Mouse (Mus musculus): ENCODE measurements around the gene Ninl.

DNA sequence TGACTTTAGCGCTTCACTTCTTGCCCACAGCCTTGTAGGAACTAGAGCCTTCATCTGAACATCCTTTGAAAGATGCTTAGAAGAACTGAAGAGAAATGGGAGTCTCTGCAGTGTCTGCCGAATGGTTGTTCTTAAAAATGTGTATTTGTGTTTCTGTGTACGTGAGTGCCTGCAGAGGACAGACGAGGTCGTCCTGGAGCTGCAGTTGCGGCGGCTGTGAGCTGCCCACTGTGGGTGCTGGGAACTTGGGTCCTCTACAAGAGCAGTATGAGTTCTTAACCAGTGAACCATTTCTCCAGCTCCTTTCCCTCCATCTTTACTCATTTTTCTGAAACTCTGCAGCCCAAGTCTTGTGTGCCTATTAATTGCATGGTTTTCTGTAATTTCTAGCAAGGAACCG, 544 bp upstream of the Ninl start:
- TF ChIP-seq POLR2A (IDR thresholded peaks at IDR 0.05; ENCODE audit: low read depth, low read length) (no peak), CTCF (IDR thresholded peaks at IDR 0.05; ENCODE audit: borderline replicate concordance, insufficient read depth, low read length) (no peak)
